Mouse (Mus musculus) stomach, postnatal 0 days (tissue): ENCODE results near the gene Hmgcl. TPM values are rescaled to one million over a fixed set of nuclear protein-coding genes. Genes with fewer than 3 reads are reported as not detected.

ENCODE experiments used
- ATAC-seq: fragments of 200-750 bp; cut with Nextera tagmentation; 2 replicates; pipeline ENCODE4 v1.8.0; 2017; ENCODE audit not compliant: low FRiP score, low TSS enrichment
- DNase-seq: peaks from one replicate; pipeline ENCODE4 v3.0.0-alpha.2; 2016; ENCODE audit warnings: low spot score
- H3K27ac ChIP-seq: fragments of 300-500 bp; sonication (generic); replicated peaks from 2 replicates; pipeline ENCODE4 v1.5.1; 2014; ENCODE audit warnings: mild to moderate bottlenecking, control low read depth
- H3K27me3 ChIP-seq: fragments of 300-500 bp; sonication (generic); 2 replicates; pipeline ENCODE4 v1.6.1; 2014; ENCODE audit warnings: low read length; ENCODE audit not compliant: control insufficient read depth, insufficient read depth
- H3K36me3 ChIP-seq: fragments of 300-500 bp; sonication (generic); 2 replicates; pipeline ENCODE4 v1.6.1; 2014; ENCODE audit warnings: low read length, mixed read lengths; ENCODE audit not compliant: control insufficient read depth, insufficient read depth
- H3K4me1 ChIP-seq: fragments of 300-500 bp; sonication (generic); replicated peaks from 2 replicates; pipeline ENCODE4 v1.6.1; 2014; ENCODE audit warnings: antibody characterized with exemption; ENCODE audit not compliant: control insufficient read depth, insufficient read depth
- H3K4me2 ChIP-seq: fragments of 300-500 bp; sonication (generic); replicated peaks from 2 replicates; pipeline ENCODE4 v1.6.1; 2014; ENCODE audit warnings: low read depth, mild to moderate bottlenecking, control low read depth, moderate library complexity
- H3K4me3 ChIP-seq: fragments of 300-500 bp; sonication (generic); 2 replicates; pipeline ENCODE4 v1.5.1; 2014; ENCODE audit warnings: low read depth, low read length, control low read depth
- H3K9ac ChIP-seq: fragments of 300-500 bp; sonication (generic); 2 replicates; pipeline ENCODE4 v1.6.1; 2014; ENCODE audit warnings: mild to moderate bottlenecking, low read length, control low read depth, mixed read lengths
- H3K9me3 ChIP-seq: fragments of 300-500 bp; sonication (generic); 2 replicates; pipeline ENCODE4 v1.6.1; 2016; ENCODE audit warnings: low read length; ENCODE audit not compliant: control insufficient read depth
- CTCF ChIP-seq: IDR thresholded peaks from 2 replicates; pipeline ENCODE4 v1.5.1; 2016; ENCODE audit warnings: antibody characterized with exemption, low read depth, mild to moderate bottlenecking, moderate library complexity
- EP300 ChIP-seq: optimal IDR thresholded peaks from 2 replicates; pipeline ENCODE3; 2016; ENCODE audit warnings: antibody characterized with exemption
- WGBS: fragments of 180-500 bp; shearing (Covaris S2); extraction: QIAGEN DNeasy Blood & Tissue Kit; methylation state at CpG from one replicate; pipeline ENCODE4 v1.1.7; 2014; 5-methylcytosine and 5-hydroxymethylcytosine counted together
- polyA plus RNA-seq: library from polyadenylated mRNA; unstranded; fragments of >200 nt; fragmentation: Nextera tagmentation; extraction: Ambion mirVana; gene quantifications from 2 replicates; pipeline ENCODE4 v1.2.1, GENCODE M21; 2015

Gene Hmgcl
- polyA plus RNA-seq, 1 experiment from 2014 or later, result 154 TPM

- Histone ChIP-seq H3K4me2 (no peak overlapping the region), H3K9ac (no peak overlapping the region), H3K4me3 (no peak overlapping the region), H3K4me1 (no peaks in the 10 kb centered on the region), H3K27ac (no peak overlapping the region), H3K9me3 (no peaks in the 10 kb centered on the region), H3K36me3 (no peaks in the 10 kb centered on the region; the same call in 1 of the 2 replicates), H3K27me3 (no peaks in the 10 kb centered on the region)
- TF ChIP-seq CTCF, result no peak
- TF ChIP-seq EP300, result no peak
- DNase-seq, result no peak
- WGBS, result 85% methylated on average over 2 of the region's 2 CpGs
- no peak for ATAC-seq
Observed at GRCm38 (mm10) chr4:135924418-135924817, 21.8 kb upstream of the Hmgcl start.

GRCm38 (mm10) chr4:135925341-135925740 is 20.9 kb upstream of the Hmgcl start:
- Histone ChIP-seq H3K27me3 (no peaks in the 10 kb centered on the region), H3K4me3 (no peak overlapping the region), H3K27ac (no peak overlapping the region), H3K4me2 (no peak overlapping the region), H3K9ac (peak overlapping the region; percentile 5; the same call in 1 of the 2 replicates), H3K36me3 (no peaks in the 10 kb centered on the region; the same call in 1 of the 2 replicates), H3K9me3 (no peaks in the 10 kb centered on the region), H3K4me1 (no peaks in the 10 kb centered on the region)
- DNase-seq, result no peak
- no peak for ATAC-seq
- 80% methylated on average over 5 of the region's 5 CpGs for WGBS
- TF ChIP-seq EP300, result no peak
- no peak for TF ChIP-seq CTCF

DNA sequence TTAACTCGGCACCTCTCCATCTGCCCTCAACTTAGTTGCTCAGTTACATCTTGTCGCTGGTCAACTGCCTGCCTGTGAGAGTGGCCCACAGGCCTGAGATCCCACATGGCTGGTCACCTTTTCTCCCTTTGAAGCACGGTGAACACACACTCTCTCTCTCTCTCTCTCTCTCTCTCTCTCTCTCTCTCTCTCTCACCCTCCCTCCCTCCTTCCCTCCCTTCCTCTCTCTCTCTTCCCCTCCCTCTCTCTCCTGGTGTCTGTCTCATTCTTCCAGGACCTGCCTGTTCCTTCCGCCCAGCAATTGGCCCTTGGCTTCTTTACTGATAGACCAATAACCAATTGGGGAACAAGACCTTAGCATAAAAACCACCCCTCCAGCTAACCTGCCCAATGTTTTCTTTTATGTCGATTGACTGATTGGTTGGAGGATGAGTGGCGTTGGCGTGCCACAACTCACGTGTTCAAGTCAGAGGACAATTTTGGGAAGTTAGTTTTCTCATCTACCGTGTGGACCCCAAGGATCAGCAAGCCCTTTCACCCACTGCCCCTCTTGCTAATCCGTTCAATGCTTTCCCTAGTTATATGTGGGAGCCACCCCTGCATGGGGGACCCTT is 19.9 kb upstream of the Hmgcl start:
- Histone ChIP-seq H3K36me3 (no peaks in the 10 kb centered on the region; the same call in 1 of the 2 replicates), H3K27me3 (no peaks in the 10 kb centered on the region), H3K4me1 (no peaks in the 10 kb centered on the region), H3K4me3 (no peak overlapping the region), H3K4me2 (no peak overlapping the region), H3K9ac (no peak overlapping the region), H3K9me3 (no peaks in the 10 kb centered on the region), H3K27ac (no peak overlapping the region)
- no peak for TF ChIP-seq EP300
- TF ChIP-seq CTCF, result no peak
- ATAC-seq (no peak), DNase-seq (no peak)
- WGBS, result 85% methylated on average over 10 of the region's 10 CpGs

DNA sequence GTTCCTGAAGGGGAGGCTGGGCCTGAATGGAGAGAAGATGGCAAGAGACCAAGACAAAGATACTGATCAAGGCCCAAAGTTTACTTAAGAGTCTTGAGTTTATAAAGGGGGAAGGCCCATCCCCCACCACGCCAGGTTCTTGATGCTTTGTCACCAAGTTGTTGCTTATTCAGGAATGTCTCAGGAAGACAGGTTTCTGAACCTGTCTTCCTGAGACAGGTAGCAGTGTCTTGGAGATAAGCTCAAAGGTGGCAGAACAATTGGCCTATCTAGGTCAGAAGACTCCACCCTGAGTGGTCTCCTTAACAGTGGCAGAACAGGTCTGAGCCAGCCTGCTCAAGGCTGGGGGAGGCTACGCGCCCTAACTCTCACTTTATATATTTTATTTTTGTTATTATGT is 19.4 kb upstream of the Hmgcl start:
- no peak for ATAC-seq
- H3K4me3 ChIP-seq, result no peak overlapping the region
- no peaks in the 10 kb centered on the region for H3K4me1 ChIP-seq
- WGBS, result 90% methylated on average over 3 of the region's 3 CpGs
- no peak for TF ChIP-seq EP300
- no peak for TF ChIP-seq CTCF
- H3K9me3 ChIP-seq, result no peaks in the 10 kb centered on the region
- no peak for DNase-seq
- no peaks in the 10 kb centered on the region; the same call in 1 of the 2 replicates for H3K36me3 ChIP-seq
- no peak overlapping the region for H3K9ac ChIP-seq
- H3K4me2 ChIP-seq, result no peak overlapping the region
- H3K27ac ChIP-seq, result no peak overlapping the region
- H3K27me3 ChIP-seq, result no peaks in the 10 kb centered on the region

DNA sequence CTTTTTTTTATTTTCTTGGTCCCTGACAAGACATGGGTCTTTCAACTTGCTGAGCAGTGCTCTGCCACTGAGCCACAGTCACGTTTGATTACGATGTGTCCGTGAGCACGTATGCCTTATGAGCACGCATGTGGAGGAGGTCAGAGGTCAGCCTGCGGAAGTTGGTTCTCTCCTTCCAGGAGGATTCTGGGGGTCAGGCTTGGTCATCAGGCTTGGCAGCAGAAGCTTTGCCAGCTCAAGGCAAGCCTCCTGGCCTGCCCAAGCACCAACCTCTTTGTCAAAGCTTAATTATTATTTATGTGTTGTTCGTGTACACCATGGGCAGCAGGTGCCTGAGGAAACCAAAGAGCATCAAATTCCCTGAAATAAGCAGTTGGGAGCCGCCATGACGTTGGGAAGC is 17.9 kb upstream of the Hmgcl start:
- Histone ChIP-seq H3K4me1 (no peaks in the 10 kb centered on the region), H3K4me2 (no peak overlapping the region), H3K4me3 (no peak overlapping the region), H3K36me3 (no peaks in the 10 kb centered on the region; the same call in 1 of the 2 replicates), H3K9ac (no peak overlapping the region), H3K27me3 (no peaks in the 10 kb centered on the region), H3K27ac (no peak overlapping the region), H3K9me3 (no peaks in the 10 kb centered on the region)
- TF ChIP-seq CTCF, result no peak
- TF ChIP-seq EP300, result no peak
- WGBS, result 91% methylated on average over 9 of the region's 9 CpGs
- DNase-seq, result no peak
- no peak for ATAC-seq

- Histone ChIP-seq H3K36me3 (no peaks in the 10 kb centered on the region; the same call in none of the 2 replicates), H3K4me1 (no peaks in the 10 kb centered on the region), H3K4me3 (no peak overlapping the region), H3K9ac (no peak overlapping the region), H3K27me3 (no peaks in the 10 kb centered on the region), H3K4me2 (no peak overlapping the region), H3K27ac (no peak overlapping the region), H3K9me3 (no peaks in the 10 kb centered on the region)
- ATAC-seq (no peak), DNase-seq (no peak)
- WGBS, result 81% methylated on average over 5 of the region's 5 CpGs
- no peak for TF ChIP-seq EP300
- TF ChIP-seq CTCF, result no peak
Observed at GRCm38 (mm10) chr4:135929405-135929804, 16.8 kb upstream of the Hmgcl start.
